Mouse (Mus musculus): ENCODE data around the gene 4930432M17Rik. TPM values are rescaled to one million over a fixed set of nuclear protein-coding genes. Genes with fewer than 3 reads are reported as not detected.

The 4930432M17Rik gene
- polyA plus RNA-seq, 2 experiments, result not detected

DNA sequence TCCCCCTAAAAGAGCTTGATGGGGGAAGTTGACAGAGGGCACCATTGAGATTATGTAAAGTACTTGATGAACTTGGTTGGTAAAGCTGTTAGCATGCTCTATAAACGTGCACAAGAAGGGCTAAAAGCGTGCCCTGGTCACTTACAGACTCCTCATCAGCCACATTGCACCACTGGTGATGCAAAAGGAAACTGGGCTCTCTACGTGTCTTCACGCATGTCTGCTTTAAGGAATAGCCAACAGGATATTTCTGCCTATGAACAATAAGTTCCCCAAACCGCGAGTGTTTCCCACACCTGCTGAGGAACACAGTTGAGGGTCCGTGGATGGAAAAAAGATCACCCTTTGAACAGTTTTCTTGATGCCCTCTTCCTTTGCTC, 51.1 kb downstream of the 4930432M17Rik start:
- DNase-seq (ENCODE audit: low read depth in 3 of 3, low spot score in 3 of 3) (no peak), ATAC-seq (ENCODE audit: insufficient read depth) (no peak)
- Histone ChIP-seq H3K36me3 (replicated peaks; ENCODE audit: control insufficient read depth, insufficient read depth, low read depth) (no peaks in the 10 kb centered on the region), H3K4me2 (ENCODE audit: low read depth) (no peak overlapping the region), H3K9ac (replicated peaks) (no peak overlapping the region), H3K4me1 (replicated peaks; ENCODE audit: control insufficient read depth in 2 of 2, insufficient read depth in 2 of 2, low read length in 1 of 2) (peaks cover 0 to 4% of the 10 kb centered on the region in 2 experiments; a peak in 1 of 4 replicates), H3K4me3 (ENCODE audit: insufficient read depth in 1 of 2, low read depth in 2 of 2, low read length in 2 of 2) (no peak overlapping the region), H3K9me3 (ENCODE audit: control insufficient read depth, low read length) (no peaks in the 10 kb centered on the region), H3K27me3 (ENCODE audit: control insufficient read depth, insufficient read depth, low read length) (peaks cover 27% of the 10 kb centered on the region), H3K27ac (no peak overlapping the region)
- WGBS (ENCODE audit: insufficient replicate concordance), result 28% methylated on average over 7 of the region's 7 CpGs
- TF ChIP-seq CTCF (IDR thresholded peaks at IDR 0.05; ENCODE audit: low read depth) (no peak), EP300 (IDR thresholded peaks at IDR 0.05; ENCODE audit: low read depth) (no peak)

DNA sequence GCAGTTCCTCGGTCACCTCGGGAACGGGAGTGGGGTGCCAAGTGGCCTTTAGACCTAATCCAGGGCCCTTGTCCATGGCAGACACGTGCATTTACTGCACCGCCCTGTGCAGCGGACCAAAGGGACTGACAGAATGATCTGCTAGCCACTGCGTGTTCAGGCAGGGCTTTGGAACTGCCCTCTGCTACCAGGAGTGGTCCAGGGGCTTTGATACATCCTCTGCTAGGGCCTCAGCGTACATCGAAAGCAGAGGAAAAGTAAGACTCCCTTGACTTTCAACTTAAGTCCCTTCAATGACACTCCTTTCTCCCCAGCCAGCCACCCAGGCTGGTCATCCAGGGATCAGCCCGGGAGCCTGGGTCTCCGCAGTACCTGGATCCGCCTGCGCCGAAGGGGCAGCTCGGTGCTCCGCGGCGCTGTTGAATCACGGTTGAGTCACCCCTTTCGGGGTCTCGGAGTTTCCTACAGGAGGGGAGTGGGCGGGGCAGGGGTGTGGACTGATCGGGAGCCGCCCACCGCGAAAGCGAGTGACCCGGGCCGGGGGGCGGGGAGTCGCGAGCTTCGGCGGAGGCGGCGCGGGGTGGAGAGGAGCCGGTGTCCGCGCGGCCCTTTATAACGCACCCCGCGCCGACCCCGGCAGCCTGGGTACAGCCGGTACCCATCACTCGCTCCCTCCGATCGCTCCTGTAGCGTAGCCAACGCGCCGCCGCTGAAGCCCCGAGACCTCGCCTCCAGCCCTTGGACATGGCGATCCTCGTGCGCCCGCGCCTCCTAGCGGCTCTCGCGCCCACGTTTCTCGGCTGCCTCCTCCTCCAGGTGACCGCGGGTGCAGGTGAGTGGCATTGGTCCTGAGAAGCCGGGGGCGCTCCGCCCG, 52.6 kb downstream of the 4930432M17Rik start, which contains the start of gene F3:
Gene F3 (plus strand): TSS at position 567 of the 874 bp plus-strand sequence.
- peak within 1 kb of the TSS; percentile 39 to 49 for H3K4me3 ChIP-seq (ENCODE audit: insufficient read depth in 1 of 2, low read depth in 2 of 2, low read length in 2 of 2)
- peaks cover 27% of the 10 kb centered on the region for H3K27me3 ChIP-seq (ENCODE audit: control insufficient read depth, insufficient read depth, low read length)
- WGBS (ENCODE audit: insufficient replicate concordance), result under 1% methylated on average over 58 of the region's 73 CpGs
- no peak within 1 kb of the TSS for H3K9ac ChIP-seq (replicated peaks)
- TF ChIP-seq CTCF (IDR thresholded peaks at IDR 0.05; ENCODE audit: low read depth) (peak; percentile 76), EP300 (IDR thresholded peaks at IDR 0.05; ENCODE audit: low read depth) (no peak)
- H3K9me3 ChIP-seq (ENCODE audit: control insufficient read depth, low read length), result no peaks in the 10 kb centered on the region
- peak; percentile 43; the same call in 1 of the 2 replicates for ATAC-seq (ENCODE audit: insufficient read depth)
- peaks cover 0 to 4% of the 10 kb centered on the region in 2 experiments; a peak in 1 of 4 replicates for H3K4me1 ChIP-seq (replicated peaks; ENCODE audit: control insufficient read depth in 2 of 2, insufficient read depth in 2 of 2, low read length in 1 of 2)
- H3K4me2 ChIP-seq (ENCODE audit: low read depth), result peak within 1 kb of the TSS; percentile 60
- no peak within 1 kb of the TSS for H3K27ac ChIP-seq
- H3K36me3 ChIP-seq (replicated peaks; ENCODE audit: control insufficient read depth, insufficient read depth, low read depth), result no peaks in the 10 kb centered on the region
- peak in 1 of 3 experiments; percentile 9 for DNase-seq (ENCODE audit: low read depth in 3 of 3, low spot score in 3 of 3)

DNA sequence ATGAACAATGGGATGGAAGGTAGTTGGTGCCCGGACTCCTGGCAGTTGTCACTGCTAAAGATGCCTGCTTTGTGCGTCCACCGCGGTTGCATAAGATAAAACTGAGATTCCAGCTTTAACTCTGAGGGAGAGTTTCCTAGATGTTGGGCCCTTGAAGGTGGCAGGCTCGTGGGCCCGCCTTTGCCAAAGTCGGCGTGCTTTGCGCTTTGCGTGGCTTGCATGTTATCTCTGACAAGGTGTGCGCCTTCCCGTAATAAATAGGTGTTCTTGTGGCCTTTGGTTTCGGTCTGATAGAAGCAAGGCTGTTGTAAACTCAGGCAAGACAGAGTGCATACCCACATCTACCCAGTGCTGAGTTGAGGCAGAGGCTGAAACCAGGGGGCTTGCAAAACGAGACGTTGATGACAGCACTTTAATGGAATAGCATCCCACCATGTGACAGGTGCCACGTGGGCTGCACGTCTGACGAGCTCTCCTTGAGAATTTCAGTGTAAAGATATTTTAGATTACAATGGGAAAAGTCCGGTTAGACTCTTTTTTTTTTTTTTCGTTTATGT, 53.5 kb downstream of the 4930432M17Rik start:
- H3K4me1 ChIP-seq (replicated peaks; ENCODE audit: control insufficient read depth in 2 of 2, insufficient read depth in 2 of 2, low read length in 1 of 2), result peaks cover 0 to 4% of the 10 kb centered on the region in 2 experiments; a peak in 1 of 4 replicates
- peak overlapping the region in 1 of 2 experiments; percentile 49; a peak in 1 of 4 replicates for H3K4me3 ChIP-seq (ENCODE audit: insufficient read depth in 1 of 2, low read depth in 2 of 2, low read length in 2 of 2)
- DNase-seq (ENCODE audit: low read depth in 3 of 3, low spot score in 3 of 3), result no peak
- H3K36me3 ChIP-seq (replicated peaks; ENCODE audit: control insufficient read depth, insufficient read depth, low read depth), result no peaks in the 10 kb centered on the region
- H3K9me3 ChIP-seq (ENCODE audit: control insufficient read depth, low read length), result no peaks in the 10 kb centered on the region
- no peak for ATAC-seq (ENCODE audit: insufficient read depth)
- 12% methylated on average over 20 of the region's 20 CpGs for WGBS (ENCODE audit: insufficient replicate concordance)
- no peak for TF ChIP-seq CTCF (IDR thresholded peaks at IDR 0.05; ENCODE audit: low read depth)
- no peak for TF ChIP-seq EP300 (IDR thresholded peaks at IDR 0.05; ENCODE audit: low read depth)
- H3K4me2 ChIP-seq (ENCODE audit: low read depth), result peak overlapping the region; percentile 60
- H3K27me3 ChIP-seq (ENCODE audit: control insufficient read depth, insufficient read depth, low read length), result peaks cover 27% of the 10 kb centered on the region
- H3K9ac ChIP-seq (replicated peaks), result no peak overlapping the region
- H3K27ac ChIP-seq, result no peak overlapping the region

DNA sequence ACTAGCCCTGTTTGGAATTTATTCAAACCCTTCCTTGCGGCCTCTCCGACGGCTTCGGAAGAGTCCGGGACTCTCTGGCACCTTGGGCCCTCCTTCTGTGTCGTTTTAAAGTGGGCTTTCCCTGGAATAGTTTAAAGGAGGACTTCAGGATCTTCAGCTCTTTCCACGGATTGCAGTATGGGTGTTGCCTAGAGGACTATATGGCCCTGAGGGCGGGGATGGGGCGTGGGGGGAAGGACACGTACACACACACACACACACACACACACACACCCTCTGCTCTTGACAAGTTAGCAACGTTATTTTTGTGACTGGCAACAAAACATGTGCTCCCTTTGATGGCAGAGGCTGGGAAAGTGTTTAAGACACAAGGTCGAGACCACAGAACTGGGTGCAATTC, 54.0 kb downstream of the 4930432M17Rik start:
- Histone ChIP-seq H3K9ac (replicated peaks) (no peak overlapping the region), H3K27me3 (ENCODE audit: control insufficient read depth, insufficient read depth, low read length) (peaks cover 27% of the 10 kb centered on the region), H3K4me2 (ENCODE audit: low read depth) (no peak overlapping the region), H3K4me3 (ENCODE audit: insufficient read depth in 1 of 2, low read depth in 2 of 2, low read length in 2 of 2) (no peak overlapping the region), H3K4me1 (replicated peaks; ENCODE audit: control insufficient read depth in 2 of 2, insufficient read depth in 2 of 2, low read length in 1 of 2) (peaks cover 0 to 4% of the 10 kb centered on the region in 2 experiments; a peak in 1 of 4 replicates), H3K9me3 (ENCODE audit: control insufficient read depth, low read length) (no peaks in the 10 kb centered on the region), H3K27ac (no peak overlapping the region), H3K36me3 (replicated peaks; ENCODE audit: control insufficient read depth, insufficient read depth, low read depth) (no peaks in the 10 kb centered on the region)
- no peak for DNase-seq (ENCODE audit: low read depth in 3 of 3, low spot score in 3 of 3)
- ATAC-seq (ENCODE audit: insufficient read depth), result no peak
- TF ChIP-seq CTCF (IDR thresholded peaks at IDR 0.05; ENCODE audit: low read depth), result no peak
- TF ChIP-seq EP300 (IDR thresholded peaks at IDR 0.05; ENCODE audit: low read depth), result no peak
- WGBS (ENCODE audit: insufficient replicate concordance), result 44% methylated on average over 12 of the region's 12 CpGs

DNA sequence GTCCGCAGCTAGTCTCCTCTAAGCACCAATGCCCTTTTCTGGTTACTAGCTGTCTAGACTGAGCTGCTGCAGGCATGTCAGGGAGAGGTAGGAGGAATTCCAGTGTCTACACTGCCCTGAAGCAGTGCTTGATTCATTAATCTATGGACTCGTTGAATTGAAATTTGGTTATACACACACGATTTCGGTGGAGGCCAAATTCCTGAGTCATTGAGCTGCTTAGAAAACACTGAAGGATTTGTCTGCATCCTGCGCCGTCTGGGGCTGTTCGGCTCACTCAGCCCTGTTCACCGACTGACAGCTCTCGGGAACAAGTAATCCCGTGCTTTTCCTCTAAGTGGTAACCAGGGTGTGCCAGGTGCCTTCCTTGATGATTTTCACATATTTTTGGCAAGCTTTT, 55.1 kb downstream of the 4930432M17Rik start:
- 71% methylated on average over 10 of the region's 10 CpGs for WGBS (ENCODE audit: insufficient replicate concordance)
- Histone ChIP-seq H3K4me1 (replicated peaks; ENCODE audit: control insufficient read depth in 2 of 2, insufficient read depth in 2 of 2, low read length in 1 of 2) (peaks cover 0 to 4% of the 10 kb centered on the region in 2 experiments; a peak in 1 of 4 replicates), H3K27ac (no peak overlapping the region), H3K9ac (replicated peaks) (no peak overlapping the region), H3K36me3 (replicated peaks; ENCODE audit: control insufficient read depth, insufficient read depth, low read depth) (no peaks in the 10 kb centered on the region), H3K27me3 (ENCODE audit: control insufficient read depth, insufficient read depth, low read length) (peaks cover 27% of the 10 kb centered on the region), H3K4me3 (ENCODE audit: insufficient read depth in 1 of 2, low read depth in 2 of 2, low read length in 2 of 2) (no peak overlapping the region), H3K4me2 (ENCODE audit: low read depth) (no peak overlapping the region), H3K9me3 (ENCODE audit: control insufficient read depth, low read length) (no peaks in the 10 kb centered on the region)
- ATAC-seq (ENCODE audit: insufficient read depth) (no peak), DNase-seq (ENCODE audit: low read depth in 3 of 3, low spot score in 3 of 3) (no peak)
- TF ChIP-seq CTCF (IDR thresholded peaks at IDR 0.05; ENCODE audit: low read depth) (no peak), EP300 (IDR thresholded peaks at IDR 0.05; ENCODE audit: low read depth) (no peak)
